Mouse (Mus musculus): ENCODE results near the gene Kbtbd13.

Gene Kbtbd13

GRCm38 (mm10) chr9:65393606-65394005 lies 2.2 kb upstream of the Kbtbd13 start:
- DNase-seq (ENCODE audit: low spot score) = peak; percentile 14

GRCm38 (mm10) chr9:65392638-65393364 lies 1.3 kb upstream of the Kbtbd13 start:
- DNase-seq (ENCODE audit: low spot score) = peak; percentile 74

- no peak for DNase-seq (ENCODE audit: low spot score)
These were observed 470 bp downstream of the Kbtbd13 start for GRCm38 (mm10) chr9:65390752-65391612.

- no peak for DNase-seq (ENCODE audit: low spot score)
These were observed 4.9 kb downstream of the Kbtbd13 start for GRCm38 (mm10) chr9:65386373-65387140.

GRCm38 (mm10) chr9:65384276-65384675 lies 7.2 kb downstream of the Kbtbd13 start:
- DNase-seq (ENCODE audit: low spot score) = no peak

GRCm38 (mm10) chr9:65382751-65383097 lies 8.7 kb downstream of the Kbtbd13 start:
- DNase-seq (ENCODE audit: low spot score) = no peak

- DNase-seq (ENCODE audit: low spot score) = no peak
These were observed 9.3 kb downstream of the Kbtbd13 start for GRCm38 (mm10) chr9:65382031-65382750.

- DNase-seq (ENCODE audit: low spot score) = no peak
These were observed 10.3 kb downstream of the Kbtbd13 start for GRCm38 (mm10) chr9:65381017-65381590.

GRCm38 (mm10) chr9:65375163-65375934 lies 16.1 kb downstream of the Kbtbd13 start:
- peak; percentile 24 for DNase-seq (ENCODE audit: low spot score)

- peak; percentile 72 for DNase-seq (ENCODE audit: low spot score)
These were observed 16.8 kb downstream of the Kbtbd13 start for GRCm38 (mm10) chr9:65374468-65375162.

GRCm38 (mm10) chr9:65372449-65372848 lies 19.0 kb downstream of the Kbtbd13 start:
- DNase-seq (ENCODE audit: low spot score) = no peak

- no peak for DNase-seq (ENCODE audit: low spot score)
These were observed 19.7 kb downstream of the Kbtbd13 start for GRCm38 (mm10) chr9:65371756-65372155.

- no peak for DNase-seq (ENCODE audit: low spot score)
These were observed 25.7 kb downstream of the Kbtbd13 start for GRCm38 (mm10) chr9:65365721-65366120.

GRCm38 (mm10) chr9:65363684-65364083 lies 27.8 kb downstream of the Kbtbd13 start:
- no peak for DNase-seq (ENCODE audit: low spot score)

- DNase-seq (ENCODE audit: low spot score) = no peak
These were observed 30.6 kb downstream of the Kbtbd13 start, which contains the start of gene Ubap1l for GRCm38 (mm10) chr9:65360641-65361448. TSS of gene Ubap1l (plus strand) at chr9:65361041.

GRCm38 (mm10) chr9:65358956-65359480 lies 32.4 kb downstream of the Kbtbd13 start:
- no peak for DNase-seq (ENCODE audit: low spot score)

- no peak for DNase-seq (ENCODE audit: low spot score)
These were observed 34.5 kb downstream of the Kbtbd13 start for GRCm38 (mm10) chr9:65356971-65357370.

GRCm38 (mm10) chr9:65356561-65356960 lies 34.9 kb downstream of the Kbtbd13 start:
- no peak for DNase-seq (ENCODE audit: low spot score)

GRCm38 (mm10) chr9:65353251-65353650 lies 38.2 kb downstream of the Kbtbd13 start:
- no peak for DNase-seq (ENCODE audit: low spot score)
